Mouse (Mus musculus) erythroblast, embryonic 14.5 days (primary cell): Measurements from ENCODE around the gene Mtmr4.

Experiments
- GATA1 ChIP-seq: IDR thresholded peaks from 2 replicates; pipeline ENCODE4 v1.6.1; 2012; ENCODE audit warnings: low read length, inconsistent platforms, mixed read lengths
- TAL1 ChIP-seq: IDR thresholded peaks from 3 replicates; pipeline ENCODE4 v1.6.1; 2012; ENCODE audit warnings: low read length, inconsistent platforms, mixed read lengths

DNA sequence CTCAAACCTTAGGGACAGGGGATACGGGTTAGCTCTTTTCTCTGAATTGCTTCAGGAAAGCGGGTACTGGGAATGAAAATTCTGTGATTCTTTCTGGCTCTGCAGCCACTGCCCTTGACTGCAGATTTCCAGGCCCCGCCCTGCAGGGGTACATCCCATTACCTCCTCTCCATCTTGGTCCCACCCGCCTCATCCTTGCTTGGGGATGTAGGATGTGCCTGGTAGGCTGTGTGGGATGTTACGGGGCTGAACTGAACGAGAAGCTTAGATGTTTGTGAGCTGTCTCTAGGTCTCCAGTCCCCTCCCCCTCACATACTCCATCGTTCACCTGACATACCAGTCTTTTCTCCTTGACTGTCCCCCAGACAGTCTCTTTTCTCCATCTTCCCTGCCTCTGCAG is 4.0 kb downstream of the Mtmr4 start:
- TF ChIP-seq GATA1 (no peak), TAL1 (no peak)
